Mouse (Mus musculus): ENCODE data around the gene Rnf168. TPM values are rescaled to one million over a fixed set of nuclear protein-coding genes. Genes with fewer than 3 reads are reported as not detected.
"Not testable (repeated sequence)": the region's sequence is repeated elsewhere in the genome, so short reads cannot be mapped to it uniquely, and the experiment has no call there.

The Rnf168 gene
- polyA plus RNA-seq (2012; ENCODE audit: insufficient read depth, insufficient read length, low replicate concordance, missing spikeins) = not detected in 2 replicates

- H3K4me3 ChIP-seq (ENCODE audit: insufficient read depth, low read depth, low read length) = peak within 1 kb of the TSS; percentile 60
- H3K4me1 ChIP-seq (ENCODE audit: control insufficient read depth, insufficient read depth, low read length) = peaks cover 3% of the 10 kb centered on the region; the same call in 1 of the 2 replicates
- under 1% methylated on average over 75 of the region's 75 CpGs for WGBS
- TF ChIP-seq POLR2A (IDR thresholded peaks at IDR 0.05; ENCODE audit: insufficient read depth, low read depth, low read length) (peak; percentile 42), CTCF (IDR thresholded peaks at IDR 0.05; ENCODE audit: insufficient read depth, low read depth, low read length) (no peak)
- H3K27ac ChIP-seq (ENCODE audit: insufficient read depth, low read depth, low read length) = peak within 1 kb of the TSS; percentile 89
Observed at GRCm38 (mm10) chr16:32277308-32278256, at the start of gene Rnf168. Rnf168 (plus strand) TSS chr16:32277459.

- 68% methylated on average over 3 of the region's 3 CpGs for WGBS
- H3K27ac ChIP-seq (ENCODE audit: insufficient read depth, low read depth, low read length); H3K4me1 ChIP-seq (ENCODE audit: control insufficient read depth, insufficient read depth, low read length); H3K4me3 ChIP-seq (ENCODE audit: insufficient read depth, low read depth, low read length): not testable (repeated sequence)
Observed at GRCm38 (mm10) chr16:32232050-32232449, 45.2 kb upstream of the Rnf168 start.

GRCm38 (mm10) chr16:32237930-32238680 lies 39.2 kb upstream of the Rnf168 start:
- no peak overlapping the region for H3K4me3 ChIP-seq (ENCODE audit: insufficient read depth, low read depth, low read length)
- WGBS = 86% methylated on average over 19 of the region's 19 CpGs
- TF ChIP-seq CTCF (IDR thresholded peaks at IDR 0.05; ENCODE audit: insufficient read depth, low read depth, low read length) (no peak), POLR2A (IDR thresholded peaks at IDR 0.05; ENCODE audit: insufficient read depth, low read depth, low read length) (no peak)

DNA sequence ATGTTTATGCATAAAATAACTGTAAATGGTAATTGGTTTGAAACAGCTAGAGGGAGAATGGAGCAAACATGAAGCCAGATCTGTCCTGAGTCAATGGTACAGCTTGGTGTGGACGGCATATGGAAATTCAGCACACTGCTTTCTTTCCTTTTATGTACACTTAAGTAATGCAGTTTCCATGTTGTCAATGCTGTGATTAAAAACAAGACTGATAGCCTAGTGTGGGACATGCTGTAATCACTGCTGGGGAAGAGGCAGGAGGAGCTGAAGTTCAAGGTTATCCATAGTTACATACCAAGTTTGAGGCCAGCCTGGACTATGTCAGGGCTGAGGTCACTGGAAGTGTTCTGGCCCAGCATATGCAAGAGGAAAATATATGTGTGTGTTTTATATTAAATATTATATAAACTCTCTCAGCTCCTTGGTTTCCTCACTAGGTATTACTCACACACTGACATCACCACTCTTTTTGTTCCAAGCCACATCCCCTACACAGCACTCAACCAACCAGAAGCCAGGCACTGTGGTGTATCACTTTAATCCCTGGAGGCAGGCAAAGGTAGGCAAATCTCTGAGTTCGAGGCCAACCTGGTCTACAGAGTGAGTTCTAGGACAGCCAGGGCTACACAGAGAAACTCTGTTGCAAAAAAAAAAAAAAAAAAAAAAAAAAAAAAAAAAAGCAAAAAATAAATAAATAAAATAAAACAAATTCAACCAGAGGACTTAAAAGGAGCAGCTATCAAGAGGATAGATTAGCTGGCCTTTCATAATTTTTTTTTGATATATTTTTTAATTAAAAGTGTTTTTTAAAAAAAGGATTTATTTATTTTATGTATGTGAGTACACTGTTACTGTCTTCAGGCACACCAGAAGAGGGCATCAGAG lies 37.6 kb upstream of the Rnf168 start:
- Histone ChIP-seq H3K4me1 (ENCODE audit: control insufficient read depth, insufficient read depth, low read length) (0 out of 2 replicates have a peak, but pooled peaks cover 2% of the 10 kb centered on the region), H3K4me3 (ENCODE audit: insufficient read depth, low read depth, low read length) (no peak overlapping the region), H3K27ac (ENCODE audit: insufficient read depth, low read depth, low read length) (no peak overlapping the region)
- no peak for TF ChIP-seq CTCF (IDR thresholded peaks at IDR 0.05; ENCODE audit: insufficient read depth, low read depth, low read length)
- TF ChIP-seq POLR2A (IDR thresholded peaks at IDR 0.05; ENCODE audit: insufficient read depth, low read depth, low read length) = no peak
- WGBS = 89% methylated on average over 2 of the region's 2 CpGs

More at GRCm38 (mm10) chr16:32237930-32238680, 39.2 kb upstream of the Rnf168 start:
- Histone ChIP-seq H3K4me1 (ENCODE audit: control insufficient read depth, insufficient read depth, low read length) (0 out of 2 replicates have a peak, but pooled peaks cover 2% of the 10 kb centered on the region), H3K27ac (ENCODE audit: insufficient read depth, low read depth, low read length) (no peak overlapping the region)

GRCm38 (mm10) chr16:32243901-32244300 lies 33.4 kb upstream of the Rnf168 start:
- WGBS = 90% methylated on average over 3 of the region's 3 CpGs
- Histone ChIP-seq H3K4me3 (ENCODE audit: insufficient read depth, low read depth, low read length) (no peak overlapping the region), H3K27ac (ENCODE audit: insufficient read depth, low read depth, low read length) (no peak overlapping the region), H3K4me1 (ENCODE audit: control insufficient read depth, insufficient read depth, low read length) (peaks cover 5% of the 10 kb centered on the region)
- TF ChIP-seq CTCF (IDR thresholded peaks at IDR 0.05; ENCODE audit: insufficient read depth, low read depth, low read length) = no peak
- TF ChIP-seq POLR2A (IDR thresholded peaks at IDR 0.05; ENCODE audit: insufficient read depth, low read depth, low read length) = no peak

DNA sequence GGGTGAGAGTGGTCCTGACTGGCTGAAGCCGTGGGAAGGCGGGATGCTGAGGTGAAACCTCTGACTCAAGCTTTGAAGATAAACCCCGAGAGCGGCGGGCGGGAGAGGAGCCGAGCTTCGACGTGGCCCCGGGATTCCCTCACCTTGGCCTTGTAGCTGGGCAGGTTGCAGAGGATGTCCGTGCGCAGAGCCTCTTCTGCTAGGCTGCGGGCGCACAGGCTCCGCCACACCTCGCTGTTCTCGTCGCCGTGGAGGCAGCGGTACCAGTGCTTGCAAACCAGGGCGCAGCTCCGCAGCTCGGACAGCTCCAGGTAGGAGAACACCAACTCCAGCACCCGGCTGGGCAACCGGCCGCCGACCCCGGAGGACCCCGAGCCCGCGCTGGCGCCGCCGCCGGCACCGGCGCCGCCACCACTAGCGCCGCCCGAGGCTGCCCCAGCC lies 30.9 kb upstream of the Rnf168 start:
- no peak for TF ChIP-seq CTCF (IDR thresholded peaks at IDR 0.05; ENCODE audit: insufficient read depth, low read depth, low read length)
- TF ChIP-seq POLR2A (IDR thresholded peaks at IDR 0.05; ENCODE audit: insufficient read depth, low read depth, low read length) = no peak
- H3K27ac ChIP-seq (ENCODE audit: insufficient read depth, low read depth, low read length) = peak overlapping the region; percentile 58; the same call in 1 of the 2 replicates
- 7% methylated on average over 41 of the region's 41 CpGs for WGBS

DNA sequence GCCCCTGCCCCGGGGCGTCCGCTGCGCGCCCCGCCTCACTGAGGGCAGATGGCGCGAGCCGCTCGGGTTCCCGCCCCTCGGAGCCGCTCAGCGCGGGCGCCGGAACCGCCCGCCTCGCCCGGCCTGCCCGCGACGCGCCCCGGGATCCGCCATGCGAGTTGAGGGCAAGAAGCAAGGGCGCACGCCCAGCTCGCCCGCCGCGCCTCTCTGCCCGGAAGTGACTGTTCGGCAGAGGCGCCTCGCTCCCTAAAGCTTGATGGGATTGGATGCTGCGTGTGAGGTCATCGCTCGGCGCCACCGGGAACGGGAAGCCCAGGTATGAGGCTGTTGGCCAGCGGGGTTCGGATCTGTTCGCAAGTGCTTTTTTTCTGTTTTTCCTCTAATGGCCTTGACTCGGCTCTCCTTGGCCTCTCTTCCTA lies 30.3 kb upstream of the Rnf168 start, which contains the start of the genes Fbxo45 and Wdr53:
Fbxo45 (minus strand) TSS at position 207 of the 419 bp plus-strand sequence.
Wdr53 (plus strand) TSS at position 276 of the 419 bp plus-strand sequence.
- Histone ChIP-seq H3K27ac (ENCODE audit: insufficient read depth, low read depth, low read length) (peak within 1 kb of the TSS; percentile 58; the same call in 1 of the 2 replicates), H3K4me1 (ENCODE audit: control insufficient read depth, insufficient read depth, low read length) (peaks cover 5% of the 10 kb centered on the region), H3K4me3 (ENCODE audit: insufficient read depth, low read depth, low read length) (peak within 1 kb of the TSS; percentile 98)
- WGBS = under 1% methylated on average over 48 of the region's 48 CpGs
- TF ChIP-seq CTCF (IDR thresholded peaks at IDR 0.05; ENCODE audit: insufficient read depth, low read depth, low read length) (no peak), POLR2A (IDR thresholded peaks at IDR 0.05; ENCODE audit: insufficient read depth, low read depth, low read length) (peak; percentile 50)

More for the DNA sequence above, 30.9 kb upstream of the Rnf168 start:
- Histone ChIP-seq H3K4me3 (ENCODE audit: insufficient read depth, low read depth, low read length) (peak overlapping the region; percentile 98), H3K4me1 (ENCODE audit: control insufficient read depth, insufficient read depth, low read length) (peaks cover 5% of the 10 kb centered on the region)

- H3K4me1 ChIP-seq (ENCODE audit: control insufficient read depth, insufficient read depth, low read length); H3K4me3 ChIP-seq (ENCODE audit: insufficient read depth, low read depth, low read length); H3K27ac ChIP-seq (ENCODE audit: insufficient read depth, low read depth, low read length): not testable (repeated sequence)
- 93% methylated on average over 2 of the region's 2 CpGs for WGBS
Observed at GRCm38 (mm10) chr16:32264225-32264624, 13.0 kb upstream of the Rnf168 start.
